Comparison of ENCODE assay signal across 10 mouse cellular contexts in the genomic region with DNA sequence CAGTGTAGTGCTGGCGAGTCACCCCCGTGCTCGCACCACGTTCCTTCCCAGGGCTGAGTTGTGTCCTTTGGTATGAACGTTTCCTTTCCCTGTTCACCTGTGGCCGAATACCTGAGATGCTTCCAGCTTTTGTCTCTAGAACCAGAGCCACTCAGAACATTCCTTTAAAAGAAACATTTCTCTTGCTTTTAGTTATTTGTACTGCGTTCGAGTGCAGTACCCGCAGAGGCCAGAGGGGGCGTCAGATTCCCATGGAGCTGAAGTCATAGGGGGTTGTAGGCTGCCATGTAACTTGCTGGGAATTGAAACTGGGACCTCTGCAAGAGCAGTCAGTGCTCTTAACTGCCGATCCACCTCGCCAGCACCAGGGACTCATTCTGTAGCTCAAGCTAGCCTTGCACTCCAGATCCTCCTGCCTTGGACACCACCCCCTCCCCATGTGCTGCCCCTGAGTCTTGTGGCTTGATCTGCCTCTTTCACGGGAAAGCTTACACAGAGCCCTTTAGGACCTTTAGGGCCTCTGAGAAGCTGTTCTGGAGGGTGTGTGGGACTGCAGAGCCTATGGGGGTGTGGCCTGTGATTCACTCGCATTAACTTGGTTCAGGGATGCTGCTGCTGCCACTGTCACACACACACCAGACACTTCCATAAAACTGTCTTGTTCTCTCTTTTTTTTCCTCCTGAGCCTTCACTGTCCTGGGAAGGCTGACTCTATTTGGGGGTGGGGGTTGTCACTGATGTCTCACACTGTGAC. TPM values are rescaled to one million over a fixed set of nuclear protein-coding genes. Genes with fewer than 3 reads are reported as not detected.
DNase-seq lines count a peak whose midpoint lies in the region; ATAC-seq and TF ChIP-seq lines count a peak whose summit lies in the region.
"Had no signal": no experiment of that assay in that cellular context is flagged by ENCODE, and none has a peak within 500 bp of the region (broad histone marks: within the 10 kb centered on the region; RNA-seq: fewer than 3 reads in every experiment).

No protein-coding gene starts in this region.

- ATAC-seq in heart, postnatal 0 days (ENCODE audit: insufficient read depth, low read depth): no peak; the same call in 1 of the 2 replicates
- ATAC-seq in intestine, embryonic 16.5 days: peak; percentile 21

- WGBS in heart, postnatal 0 days: 66% methylated on average over 14 of the region's 14 CpGs
- WGBS in intestine, embryonic 16.5 days: 66% methylated on average over 14 of the region's 14 CpGs

- H3K27me3 ChIP-seq in heart, postnatal 0 days (ENCODE audit: control insufficient read depth, insufficient read depth, low read length): no peaks in the 10 kb centered on the region
- no peaks in the 10 kb centered on the region for H3K27me3 ChIP-seq in intestine, embryonic 16.5 days (replicated peaks; ENCODE audit: control insufficient read depth, insufficient read depth, low read length)
- H3K27me3 ChIP-seq: neural tube, embryonic 12.5 days had no signal

- H3K9ac ChIP-seq in heart, postnatal 0 days (replicated peaks; ENCODE audit: low read depth, low read length): no peak overlapping the region
- H3K9ac ChIP-seq in intestine, embryonic 16.5 days (ENCODE audit: low read depth, low read length): peak overlapping the region; percentile 34; the same call in 1 of the 2 replicates
- H3K9ac ChIP-seq: liver, embryonic 13.5 days; neural tube, embryonic 12.5 days had no signal

- no peak overlapping the region for H3K4me2 ChIP-seq in heart, postnatal 0 days (ENCODE audit: low read depth, low read length)
- H3K4me2 ChIP-seq in intestine, embryonic 16.5 days (ENCODE audit: low read depth, low read length): no peak overlapping the region
- H3K4me2 ChIP-seq: liver, embryonic 13.5 days; neural tube, embryonic 12.5 days had no signal

- no peak for TF ChIP-seq EP300 in heart, postnatal 0 days (IDR thresholded peaks at IDR 0.05; ENCODE audit: low read depth)

- no peaks in the 10 kb centered on the region for H3K36me3 ChIP-seq in heart, postnatal 0 days (replicated peaks; ENCODE audit: control insufficient read depth, insufficient read depth, low read length)
- H3K36me3 ChIP-seq in intestine, embryonic 16.5 days (ENCODE audit: control insufficient read depth, insufficient read depth, low read length): no peaks in the 10 kb centered on the region
- H3K36me3 ChIP-seq: liver, embryonic 13.5 days; neural tube, embryonic 12.5 days had no signal

- no peak for DNase-seq in heart, postnatal 0 days (ENCODE audit: low spot score)
- DNase-seq in heart, postnatal 25 days (ENCODE audit: low spot score): no peak
- DNase-seq in thymus, postnatal 4 days: peak; percentile 40
- DNase-seq in thymus, postnatal 0 days (ENCODE audit: low spot score): no peak
- no peak for DNase-seq in yolk sac, embryonic 10.5 days (ENCODE audit: low spot score)
- no peak for DNase-seq in T-cell, adult 2 months (ENCODE audit: low spot score)
- DNase-seq: kidney, postnatal 10 days; liver, embryonic 13.5 days had no signal

- peak; percentile 17; the same call in 1 of the 2 replicates for TF ChIP-seq CTCF in heart, postnatal 0 days (IDR thresholded peaks at IDR 0.05; ENCODE audit: low read depth)

- intact Hi-C loops in heart, postnatal 25 days (cut with DNase I): no loop called here

- H3K27ac ChIP-seq in heart, postnatal 0 days (ENCODE audit: low read depth): peak overlapping the region; percentile 66; the same call in 1 of the 2 replicates
- peak overlapping the region; percentile 46 for H3K27ac ChIP-seq in intestine, embryonic 16.5 days (ENCODE audit: low read length)
- H3K27ac ChIP-seq: liver, embryonic 13.5 days; neural tube, embryonic 12.5 days had no signal

- H3K4me1 ChIP-seq in heart, postnatal 0 days (ENCODE audit: control insufficient read depth, insufficient read depth): peaks cover 40% of the 10 kb centered on the region
- H3K4me1 ChIP-seq in intestine, embryonic 16.5 days (ENCODE audit: control insufficient read depth, insufficient read depth, low read length): peaks cover 32% of the 10 kb centered on the region

- H3K9me3 ChIP-seq in heart, postnatal 0 days (replicated peaks; ENCODE audit: control insufficient read depth, low read length): no peaks in the 10 kb centered on the region
- H3K9me3 ChIP-seq in intestine, embryonic 16.5 days (ENCODE audit: control insufficient read depth, low read length): no peaks in the 10 kb centered on the region
- H3K9me3 ChIP-seq: liver, embryonic 13.5 days; neural tube, embryonic 12.5 days had no signal

- no peak overlapping the region for H3K4me3 ChIP-seq in heart, postnatal 0 days (ENCODE audit: low read depth, low read length)
- no peak overlapping the region for H3K4me3 ChIP-seq in intestine, embryonic 16.5 days (ENCODE audit: low read length)
- H3K4me3 ChIP-seq: liver, embryonic 13.5 days; neural tube, embryonic 12.5 days had no signal

RNA-seq across cellular contexts. Expression of gene Gadd45b, which starts 17.0 kb away (rescaled TPM):
- total RNA-seq in heart, postnatal 0 days (2014; rRNA removed; ENCODE audit: low replicate concordance): 18.9 and 26.8 TPM in 2 replicates
- polyA plus RNA-seq in heart, postnatal 0 days (2015; fragmentation: Nextera tagmentation; extraction: Ambion mirVana): 22.3 and 28.0 TPM in 2 replicates
- total RNA-seq in heart, postnatal 25 days (2021): 10 to 100 TPM in 1 of 2 experiments, 1 to 10 TPM in 1; 8.2 to 14.1 TPM
- 19.0 and 21.7 TPM in 2 replicates for polyA plus RNA-seq in thymus, postnatal 0 days (2015; fragmentation: Nextera tagmentation; extraction: Ambion mirVana)
- 26.5 and 29.1 TPM in 2 replicates for polyA plus RNA-seq in intestine, embryonic 16.5 days (2015; fragmentation: Nextera tagmentation; extraction: Ambion mirVana)

RNA-seq across cellular contexts. Expression of gene Lmnb2, which starts 28.8 kb away (rescaled TPM):
- total RNA-seq in heart, postnatal 0 days (2014; rRNA removed; ENCODE audit: low replicate concordance): 13.9 and 18.9 TPM in 2 replicates
- 9.1 and 9.7 TPM in 2 replicates for polyA plus RNA-seq in heart, postnatal 0 days (2015; fragmentation: Nextera tagmentation; extraction: Ambion mirVana)
- total RNA-seq in heart, postnatal 25 days (2021): 1 to 10 TPM; 4.6 to 5.6 TPM
- polyA plus RNA-seq in thymus, postnatal 0 days (2015; fragmentation: Nextera tagmentation; extraction: Ambion mirVana): 28.0 and 28.5 TPM in 2 replicates
- 38.6 and 41.0 TPM in 2 replicates for polyA plus RNA-seq in intestine, embryonic 16.5 days (2015; fragmentation: Nextera tagmentation; extraction: Ambion mirVana)

RNA-seq across cellular contexts. Expression of gene Timm13, which starts 46.1 kb away (rescaled TPM):
- 163 and 256 TPM in 2 replicates for total RNA-seq in heart, postnatal 0 days (2014; rRNA removed; ENCODE audit: low replicate concordance)
- polyA plus RNA-seq in heart, postnatal 0 days (2015; fragmentation: Nextera tagmentation; extraction: Ambion mirVana): 355 and 386 TPM in 2 replicates
- 100 to 1,000 TPM; 143 to 148 TPM for total RNA-seq in heart, postnatal 25 days (2021)
- polyA plus RNA-seq in thymus, postnatal 0 days (2015; fragmentation: Nextera tagmentation; extraction: Ambion mirVana): 337 and 351 TPM in 2 replicates
- polyA plus RNA-seq in intestine, embryonic 16.5 days (2015; fragmentation: Nextera tagmentation; extraction: Ambion mirVana): 390 and 410 TPM in 2 replicates
